Mouse (Mus musculus) splenic B cell, adult 2 months (primary cell): ENCODE results near the gene Nop16.

Source experiments
- DNase-seq: peaks from one replicate; pipeline ENCODE4 v3.0.0-alpha.2; 2011; ENCODE audit warnings: low read depth, low spot score
- H3K27me3 ChIP-seq: 2 replicates; pipeline ENCODE4 v1.6.1; 2012; ENCODE audit warnings: mild to moderate bottlenecking, low read length, moderate library complexity, mixed read lengths; ENCODE audit not compliant: control insufficient read depth, poor library complexity, insufficient read depth, severe bottlenecking
- H3K36me3 ChIP-seq: 2 replicates; pipeline ENCODE4 v1.6.1; 2012; ENCODE audit warnings: mild to moderate bottlenecking, low read length, moderate library complexity, mixed read lengths; ENCODE audit not compliant: control insufficient read depth, poor library complexity, insufficient read depth, severe bottlenecking

The Nop16 gene

DNA sequence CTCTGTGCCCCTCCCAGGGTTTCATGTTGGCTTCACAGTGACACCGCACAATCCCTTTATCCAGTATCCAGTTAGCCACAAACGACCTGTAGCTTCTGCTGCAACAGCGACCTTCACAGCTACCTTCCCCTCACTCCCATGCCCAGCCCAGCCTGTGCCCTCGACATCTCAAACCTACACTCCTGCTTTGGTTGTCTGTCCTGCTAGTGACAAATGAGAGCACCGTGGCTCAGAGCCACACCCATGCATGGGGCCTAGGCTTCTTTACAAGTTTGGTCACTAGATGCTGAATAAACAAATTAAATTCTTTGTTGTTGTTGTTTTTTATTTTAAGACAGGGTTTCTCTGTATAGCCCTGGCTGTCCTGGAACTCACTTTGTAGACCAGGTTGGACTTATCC is 17.3 kb upstream of the Nop16 start:
- H3K36me3 ChIP-seq = no peaks in the 10 kb centered on the region
- DNase-seq = no peak
- no peaks in the 10 kb centered on the region for H3K27me3 ChIP-seq

DNA sequence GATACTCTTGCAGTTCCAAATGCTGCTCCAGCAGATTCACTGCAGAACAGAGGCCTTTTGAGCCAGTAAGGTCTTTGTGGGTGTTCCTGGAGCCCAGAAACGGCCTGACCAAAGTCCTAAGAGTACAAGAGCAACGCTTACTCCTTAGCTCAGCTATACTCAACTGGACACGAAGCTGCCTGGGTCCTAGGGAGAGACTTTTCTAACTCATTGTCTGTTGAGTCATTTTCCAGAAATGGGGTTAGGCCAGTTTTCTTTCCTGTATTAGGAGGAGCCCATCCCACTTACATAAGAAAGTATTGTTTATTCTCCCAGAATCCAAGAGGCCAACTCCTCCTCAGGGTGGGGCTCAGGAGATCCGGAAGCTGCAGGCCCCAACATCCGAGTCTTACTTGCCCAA is 15.5 kb upstream of the Nop16 start:
- no peak for DNase-seq
- Histone ChIP-seq H3K27me3 (no peaks in the 10 kb centered on the region), H3K36me3 (no peaks in the 10 kb centered on the region)

DNA sequence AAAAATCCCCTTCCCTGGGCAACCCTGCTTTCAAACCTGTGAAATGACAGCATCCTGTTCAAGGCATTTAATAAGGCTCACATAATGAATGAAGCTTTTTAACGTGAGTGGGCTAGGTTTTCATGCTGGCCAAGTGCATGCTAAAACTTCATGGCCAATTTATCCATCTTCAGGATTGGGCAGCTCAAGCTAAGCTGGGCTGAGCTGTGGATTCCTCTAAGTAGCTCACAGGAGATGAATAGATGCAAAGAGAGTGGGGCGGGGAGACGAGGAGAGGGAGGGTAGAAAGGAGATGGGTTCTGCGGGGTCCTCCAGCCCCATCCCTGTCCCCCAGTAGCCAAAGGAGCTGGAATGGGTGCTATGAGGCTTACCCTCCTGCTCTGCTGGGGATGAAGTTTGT is 14.3 kb upstream of the Nop16 start:
- no peaks in the 10 kb centered on the region for H3K27me3 ChIP-seq
- H3K36me3 ChIP-seq = no peaks in the 10 kb centered on the region
- DNase-seq = no peak

DNA sequence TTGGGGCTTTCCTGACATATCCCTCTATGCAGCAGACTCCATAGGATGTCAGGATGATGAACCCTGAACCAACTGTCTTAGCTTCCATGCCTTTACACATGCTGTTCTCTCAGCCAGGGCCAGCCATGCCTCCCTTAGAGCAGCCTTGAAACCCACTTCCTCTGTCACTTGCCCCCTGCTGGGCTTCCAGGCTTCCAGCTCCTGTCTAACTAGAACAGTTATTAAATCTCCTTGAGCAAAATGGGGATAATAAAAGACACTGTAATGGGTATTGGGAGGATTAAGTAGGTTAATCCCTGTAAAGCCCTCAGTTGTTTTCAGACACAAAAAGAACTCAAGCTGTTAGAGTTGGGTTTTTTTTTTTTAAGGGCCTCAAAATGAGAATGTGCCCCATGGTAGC is 13.6 kb upstream of the Nop16 start:
- Histone ChIP-seq H3K36me3 (no peaks in the 10 kb centered on the region), H3K27me3 (no peaks in the 10 kb centered on the region)
- no peak for DNase-seq

DNA sequence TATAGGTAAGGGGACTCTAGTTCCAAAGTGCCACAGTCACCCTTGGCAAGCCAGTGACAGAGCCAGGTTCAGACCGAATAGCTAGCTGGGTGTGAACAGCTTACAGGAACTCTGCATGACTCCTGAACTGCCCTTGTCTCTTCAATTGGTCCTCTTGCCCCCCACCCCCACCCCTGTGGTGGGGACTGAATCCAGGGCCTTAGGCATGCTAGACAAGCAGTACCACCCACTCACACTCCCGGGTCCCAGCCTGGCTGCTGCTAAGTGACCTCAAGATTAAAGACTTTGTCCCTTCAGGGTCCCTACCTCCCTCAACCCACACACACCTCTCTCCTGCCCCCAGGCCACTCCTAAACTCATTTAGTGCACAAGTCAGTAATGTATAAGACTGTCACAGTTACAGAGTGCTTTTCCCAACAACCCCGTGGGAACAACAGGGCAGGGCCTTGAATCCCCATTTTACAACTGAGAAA is 12.8 kb upstream of the Nop16 start:
- no peak for DNase-seq
- no peaks in the 10 kb centered on the region for H3K27me3 ChIP-seq
- H3K36me3 ChIP-seq = no peaks in the 10 kb centered on the region

DNA sequence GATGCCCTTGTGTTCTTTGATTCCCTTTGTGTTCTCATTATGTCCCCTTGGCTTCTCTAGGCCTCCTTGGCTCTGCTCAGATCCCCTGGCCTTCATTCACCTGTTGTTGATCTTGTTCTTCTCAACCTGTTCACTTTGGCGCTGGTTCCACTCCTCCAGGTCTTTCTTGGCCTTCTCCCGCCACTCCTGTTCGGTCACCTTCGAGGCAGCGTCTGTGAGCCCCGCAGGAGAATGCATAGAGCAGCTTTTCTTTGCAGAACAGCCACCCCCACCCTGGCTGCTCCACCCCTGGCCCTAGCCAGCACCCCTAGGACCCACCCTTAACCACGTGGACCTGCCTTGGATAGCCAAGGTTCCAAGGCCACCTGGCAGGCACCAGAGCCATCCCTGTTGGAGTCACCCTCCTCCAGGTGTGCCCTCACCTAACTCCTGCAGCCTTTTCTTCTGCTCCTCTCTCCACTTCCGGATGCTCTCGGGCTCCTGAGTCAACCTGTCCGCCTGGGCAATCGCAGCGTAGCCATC is 8.8 kb upstream of the Nop16 start:
- no peak for DNase-seq
- Histone ChIP-seq H3K27me3 (no peaks in the 10 kb centered on the region), H3K36me3 (no peaks in the 10 kb centered on the region)

DNA sequence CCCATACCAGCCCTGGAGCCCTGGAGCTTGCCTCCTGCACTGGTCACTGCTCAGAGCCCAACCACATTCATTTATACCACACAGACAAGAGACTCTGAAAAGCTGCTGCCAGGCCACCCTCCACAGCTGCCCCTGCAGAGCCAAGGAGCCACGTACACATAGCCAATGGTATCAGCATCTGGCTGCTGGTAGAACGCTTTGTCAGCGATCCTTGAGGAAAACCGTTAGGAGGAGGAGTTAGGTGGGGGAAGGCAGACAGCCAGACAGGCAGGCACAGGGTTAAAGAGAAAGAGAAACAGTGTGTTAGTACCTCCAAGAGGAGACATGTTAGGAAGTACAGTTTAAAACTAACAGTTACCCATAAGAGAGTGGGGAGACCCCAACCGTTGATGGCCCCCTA is 7.0 kb upstream of the Nop16 start:
- no peak for DNase-seq
- H3K27me3 ChIP-seq = no peaks in the 10 kb centered on the region
- no peaks in the 10 kb centered on the region for H3K36me3 ChIP-seq

DNA sequence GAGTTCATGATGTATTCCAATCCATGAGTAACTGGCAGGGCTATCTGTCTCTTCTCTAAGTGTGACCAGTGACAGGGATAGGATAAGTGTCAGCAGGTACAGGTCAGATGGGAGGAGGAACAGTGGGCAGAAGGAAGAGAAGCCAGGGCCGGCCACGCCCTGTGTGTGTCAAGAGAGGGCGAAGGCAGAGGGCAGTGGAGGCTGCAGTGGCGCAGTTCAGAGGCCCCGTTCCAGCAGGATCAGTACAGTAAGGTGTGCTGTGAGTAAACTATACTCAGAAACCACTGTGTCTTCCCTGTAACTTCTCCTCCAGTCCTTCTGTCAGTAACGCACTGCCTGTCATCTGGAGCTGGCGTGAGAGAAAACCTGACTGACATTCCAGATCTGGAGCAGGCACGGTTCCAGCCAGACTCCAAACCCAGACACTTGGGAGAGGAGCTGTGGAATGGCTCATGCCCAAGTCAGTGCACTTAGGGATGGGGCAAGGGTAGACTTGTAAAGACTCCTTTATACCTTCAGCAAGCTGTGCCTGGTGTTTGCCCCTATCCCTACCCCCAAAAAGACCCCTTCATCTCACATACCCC is 6.3 kb upstream of the Nop16 start:
- DNase-seq = no peak
- H3K36me3 ChIP-seq = no peaks in the 10 kb centered on the region
- no peaks in the 10 kb centered on the region for H3K27me3 ChIP-seq

DNA sequence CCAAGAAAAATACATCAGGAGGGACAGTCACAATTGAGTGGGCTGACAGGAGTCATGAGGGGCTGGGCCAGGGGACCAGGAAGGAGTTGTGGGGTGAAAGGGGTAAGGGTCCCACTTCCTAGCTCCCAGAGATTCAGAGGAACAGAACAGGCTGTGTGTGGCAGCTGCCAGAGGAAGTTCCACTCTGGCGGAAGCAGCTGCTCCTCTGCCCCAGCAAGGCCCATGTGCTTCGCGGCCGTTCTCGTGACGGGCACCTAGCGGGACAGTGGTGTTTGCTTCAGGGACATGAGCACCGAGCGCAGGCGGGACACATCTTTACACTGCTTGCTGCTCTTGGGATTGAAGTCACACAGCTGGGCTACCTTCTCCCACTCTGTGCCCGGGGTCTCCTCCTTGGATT is 3.7 kb upstream of the Nop16 start:
- DNase-seq = no peak
- no peaks in the 10 kb centered on the region for H3K27me3 ChIP-seq
- H3K36me3 ChIP-seq = no peaks in the 10 kb centered on the region

DNA sequence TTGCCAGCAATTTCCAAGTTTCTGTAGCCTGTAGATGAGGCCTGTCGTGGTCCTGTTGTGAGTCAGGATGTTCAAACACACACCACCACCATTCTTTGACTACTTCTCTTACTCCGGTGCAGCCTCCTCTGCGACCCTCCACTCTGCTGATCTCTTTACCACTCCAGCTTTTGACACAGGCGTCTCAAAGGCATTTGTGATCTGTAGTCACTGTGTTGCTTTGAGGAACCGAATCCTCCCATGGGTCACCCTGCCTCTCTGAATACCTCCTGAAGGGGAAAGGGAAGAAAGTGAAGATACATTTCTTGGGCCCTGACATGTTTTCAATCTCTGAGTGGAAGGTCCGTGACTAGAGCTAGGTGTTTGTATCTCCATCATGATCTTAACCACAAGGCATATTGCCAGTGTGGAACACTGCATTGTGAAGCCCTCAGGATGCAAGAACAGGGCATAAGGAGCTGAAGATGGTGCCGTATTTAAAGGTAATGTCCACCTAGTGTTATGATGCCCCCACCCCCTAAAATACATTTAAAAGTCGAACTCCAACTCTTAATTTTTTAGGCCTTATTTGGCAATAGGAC is 2.0 kb upstream of the Nop16 start:
- no peaks in the 10 kb centered on the region for H3K27me3 ChIP-seq
- no peak for DNase-seq
- no peaks in the 10 kb centered on the region for H3K36me3 ChIP-seq

DNA sequence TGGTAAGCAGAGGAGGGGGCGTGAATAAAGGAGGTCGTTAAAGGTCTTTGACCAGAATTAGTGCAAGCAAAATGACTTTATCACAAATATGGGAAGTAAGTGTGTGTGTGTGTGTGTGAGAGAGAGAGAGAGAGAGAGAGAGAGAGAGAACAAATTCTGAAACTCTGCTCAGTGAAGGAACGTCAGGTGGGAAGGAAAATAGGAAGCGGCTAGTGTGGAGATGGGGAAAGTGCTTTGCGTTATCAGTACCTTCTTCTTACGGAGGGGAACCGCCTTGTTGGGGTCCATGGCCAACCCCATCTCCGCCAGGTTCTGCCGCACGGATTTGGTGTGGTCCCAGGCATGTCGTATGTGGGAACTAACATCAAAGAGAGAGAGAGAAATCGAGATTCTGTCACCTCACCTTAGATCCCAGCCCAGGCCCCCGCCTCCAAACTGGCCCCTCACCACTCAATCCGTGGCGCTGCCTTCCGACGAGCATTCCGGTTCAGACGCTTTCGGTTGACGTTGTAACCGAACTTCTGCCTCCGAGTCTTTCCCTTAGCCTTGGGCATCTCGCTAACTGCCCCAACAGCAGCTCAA is 385 bp downstream of the Nop16 start:
- Histone ChIP-seq H3K27me3 (no peaks in the 10 kb centered on the region), H3K36me3 (peaks cover 3% of the 10 kb centered on the region; the same call in 1 of the 2 replicates)
- peak; percentile 43 for DNase-seq

DNA sequence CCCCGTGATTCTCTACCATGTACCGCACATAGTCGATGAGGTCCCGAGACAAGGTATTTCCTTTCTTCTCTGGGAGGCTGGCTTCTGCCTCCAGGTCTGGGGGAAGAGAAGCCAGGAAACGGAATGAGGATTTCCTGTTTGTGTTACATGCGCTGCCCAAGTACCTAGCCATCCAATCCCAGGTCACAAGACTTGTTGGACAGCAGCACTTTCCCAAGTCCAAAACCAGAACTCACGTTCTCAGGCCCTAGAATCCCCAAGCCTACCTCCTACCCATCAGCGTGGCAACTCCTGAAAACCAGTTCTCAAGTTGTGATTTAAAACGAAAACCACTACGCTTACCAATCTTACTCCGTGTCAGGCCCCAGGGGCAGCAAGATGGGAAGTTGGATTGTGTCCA is 4.1 kb downstream of the Nop16 start:
- Histone ChIP-seq H3K36me3 (peaks cover 3% of the 10 kb centered on the region; the same call in 1 of the 2 replicates), H3K27me3 (no peaks in the 10 kb centered on the region)
- no peak for DNase-seq

DNA sequence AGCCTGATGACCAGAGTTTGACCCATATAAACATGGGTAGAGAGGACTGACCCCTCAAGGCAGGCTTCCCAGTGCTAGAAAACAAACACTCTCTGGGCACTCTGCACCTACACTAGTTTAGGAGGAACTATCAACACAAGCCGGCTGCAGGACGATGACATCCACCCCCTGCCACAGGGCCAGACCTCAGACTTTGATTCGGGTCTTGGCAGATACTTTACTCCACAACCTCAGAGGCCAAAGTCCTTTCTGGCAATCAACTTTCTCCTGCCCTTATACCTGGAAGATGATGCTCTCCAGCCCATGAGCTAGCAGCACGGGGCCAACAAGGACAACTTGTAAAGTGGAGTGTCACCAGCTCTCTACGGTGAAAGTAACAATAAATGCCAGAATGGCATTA is 7.0 kb downstream of the Nop16 start:
- H3K36me3 ChIP-seq = peaks cover 3% of the 10 kb centered on the region; the same call in 1 of the 2 replicates
- no peaks in the 10 kb centered on the region for H3K27me3 ChIP-seq
- no peak for DNase-seq

DNA sequence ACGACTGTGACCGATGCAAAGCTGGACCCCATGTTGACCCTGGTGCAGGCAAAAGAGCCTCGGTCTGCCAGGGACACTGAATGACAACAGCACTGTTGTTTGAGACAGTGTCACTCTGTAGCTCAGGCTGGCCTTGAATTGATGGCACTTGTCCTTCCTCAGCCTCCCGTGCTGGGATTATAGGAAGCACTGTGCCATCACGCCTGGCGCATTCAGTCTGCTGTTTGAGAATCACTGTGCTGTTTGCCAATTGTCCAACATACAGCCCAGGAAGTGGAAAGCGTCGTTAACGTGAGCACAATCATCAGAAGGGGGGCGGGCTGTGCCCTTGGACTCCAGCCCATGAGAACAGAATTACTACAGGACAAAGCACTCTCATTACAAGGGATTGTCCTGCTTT is 7.8 kb downstream of the Nop16 start:
- no peak for DNase-seq
- Histone ChIP-seq H3K36me3 (peaks cover 3% of the 10 kb centered on the region; the same call in 1 of the 2 replicates), H3K27me3 (no peaks in the 10 kb centered on the region)

DNA sequence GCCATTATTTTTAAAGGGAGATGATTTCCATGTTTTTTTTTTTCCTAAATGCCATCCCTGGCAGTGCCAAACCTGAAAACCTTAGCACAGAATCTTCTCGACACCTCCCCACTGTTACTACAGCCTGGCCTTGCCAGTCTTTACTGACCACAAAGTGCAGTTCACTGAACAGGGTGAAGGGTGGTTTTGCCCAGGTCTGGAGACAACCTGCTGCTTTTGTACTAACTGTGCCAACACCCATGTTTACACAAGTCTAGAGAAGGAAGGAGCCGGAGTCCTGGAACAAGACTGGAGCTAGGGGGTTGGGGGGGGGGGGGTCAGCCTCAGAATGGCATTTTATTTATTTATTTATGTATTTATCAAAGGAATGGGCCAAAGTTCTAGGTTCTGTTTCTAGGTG is 8.5 kb downstream of the Nop16 start:
- no peak for DNase-seq
- no peaks in the 10 kb centered on the region for H3K27me3 ChIP-seq
- peaks cover 3% of the 10 kb centered on the region; the same call in 1 of the 2 replicates for H3K36me3 ChIP-seq
